Mouse (Mus musculus) ES-E14 (cell line): Measurements from ENCODE around the gene Palld. TPM values are rescaled to one million over a fixed set of nuclear protein-coding genes. Genes with fewer than 3 reads are reported as not detected.

ENCODE experiments used
- DNase-seq: peaks from one replicate; pipeline ENCODE4 v3.0.0-alpha.2; 2013; ENCODE audit warnings: low read depth, low spot score
- H3K27ac ChIP-seq: 2 replicates; pipeline ENCODE4 v1.5.1; 2012; ENCODE audit warnings: low read depth, mild to moderate bottlenecking, low read length, moderate library complexity, mixed read lengths; ENCODE audit not compliant: poor library complexity, insufficient read depth, severe bottlenecking
- H3K36me3 ChIP-seq: 2 replicates; pipeline ENCODE4 v1.6.1; 2012; ENCODE audit warnings: mild to moderate bottlenecking, low read length, moderate library complexity, mixed read lengths; ENCODE audit not compliant: control insufficient read depth, poor library complexity, insufficient read depth, severe bottlenecking
- H3K4me1 ChIP-seq, 2 experiments: fragments of 150-350 bp in 1 of 2; sonication (generic) in 1 of 2; 2 replicates each; pipeline ENCODE4 v1.6.1; 2012; ENCODE audit warnings: low read length in 2 of 2, mild to moderate bottlenecking in 1 of 2, mixed read lengths in 1 of 2; ENCODE audit not compliant: control insufficient read depth in 2 of 2, insufficient read depth in 2 of 2, poor library complexity in 1 of 2
- H3K4me3 ChIP-seq, 2 experiments: fragments of 150-350 bp in 1 of 2; sonication (generic) in 1 of 2; 2 replicates each; pipeline ENCODE4 v1.5.1; 2012; ENCODE audit warnings: low read length in 2 of 2, low read depth in 1 of 2, mild to moderate bottlenecking in 1 of 2, mixed read lengths in 1 of 2; ENCODE audit not compliant: insufficient read depth in 1 of 2, poor library complexity in 1 of 2, severe bottlenecking in 1 of 2
- H3K9ac ChIP-seq: 2 replicates; pipeline ENCODE4 v1.6.1; 2012; ENCODE audit warnings: low read depth, mild to moderate bottlenecking, low read length, mixed read lengths; ENCODE audit not compliant: poor library complexity, insufficient read depth, severe bottlenecking
- H3K9me3 ChIP-seq: fragments of 150-350 bp; sonication (generic); 2 replicates; pipeline ENCODE4 v1.6.1; 2012; ENCODE audit warnings: low read depth, mild to moderate bottlenecking, low read length; ENCODE audit not compliant: control insufficient read depth, insufficient read depth
- CHD2 ChIP-seq: IDR thresholded peaks from 2 replicates; pipeline ENCODE4 v1.6.1; 2014; ENCODE audit warnings: mild to moderate bottlenecking, low read depth, low read length, inconsistent platforms
- HCFC1 ChIP-seq: IDR thresholded peaks from 2 replicates; pipeline ENCODE4 v1.6.1; 2012; ENCODE audit warnings: low read length, inconsistent platforms, borderline replicate concordance; ENCODE audit not compliant: insufficient read depth
- MAFK ChIP-seq: IDR thresholded peaks from 2 replicates; pipeline ENCODE4 v1.6.1; 2014; ENCODE audit warnings: mild to moderate bottlenecking, low read depth, low read length, inconsistent platforms; ENCODE audit not compliant: insufficient read depth
- ZC3H11A ChIP-seq: IDR thresholded peaks from 2 replicates; pipeline ENCODE4 v1.6.1; 2012; ENCODE audit warnings: low read depth, mild to moderate bottlenecking, inconsistent platforms, low read length, borderline replicate concordance
- ZNF384 ChIP-seq: IDR thresholded peaks from 2 replicates; pipeline ENCODE4 v1.6.1; 2012; ENCODE audit warnings: low read depth, low read length, inconsistent platforms
- in situ Hi-C, 2 experiments: fragments of 600-800 bp; cut with MboI; formaldehyde crosslinking; loops; one replicate each; pipeline ENCODE4 v1.15.1; 2025; ENCODE audit warnings: low sequenced_read_pairs in 2 of 2, inconsistent platforms in 1 of 2; ENCODE audit not compliant: unreplicated experiment in 2 of 2
- total RNA-seq: library from RNA; depleted of rRNA; stranded (reverse); fragments of 300-350 nt; gene quantifications from 2 replicates; pipeline ENCODE4 v1.2.3, GENCODE M21; 2012; rRNA removed

Gene Palld
- total RNA-seq, 1 experiment, result 36.3 TPM

- Histone ChIP-seq H3K4me1 (no peaks in the 10 kb centered on the region), H3K27ac (no peak overlapping the region), H3K9me3 (no peaks in the 10 kb centered on the region), H3K4me3 (no peak overlapping the region), H3K36me3 (no peaks in the 10 kb centered on the region), H3K9ac (no peak overlapping the region)
- in situ Hi-C loops, result no loop called here
- DNase-seq, result no peak
- no peak for TF ChIP-seq ZC3H11A
- TF ChIP-seq CHD2, result no peak
- no peak for TF ChIP-seq HCFC1
- TF ChIP-seq ZNF384, result no peak
- TF ChIP-seq MAFK, result no peak
Measured at GRCm38 (mm10) chr8:61466696-61467552, 435.6 kb downstream of the Palld start.

- in situ Hi-C loops, result no loop called here
- H3K9me3 ChIP-seq, result no peaks in the 10 kb centered on the region
- H3K36me3 ChIP-seq, result no peaks in the 10 kb centered on the region
- no peak for DNase-seq
- H3K27ac ChIP-seq, result no peak overlapping the region
- H3K4me1 ChIP-seq, result no peaks in the 10 kb centered on the region
- H3K9ac ChIP-seq, result no peak overlapping the region
- no peak for TF ChIP-seq ZNF384
- TF ChIP-seq MAFK, result no peak
- H3K4me3 ChIP-seq, result no peak overlapping the region
Measured at GRCm38 (mm10) chr8:61464393-61464792, 438.1 kb downstream of the Palld start.

- TF ChIP-seq ZC3H11A, result no peak
- no peak for TF ChIP-seq ZNF384
- no peak for TF ChIP-seq HCFC1
- TF ChIP-seq CHD2, result no peak
- TF ChIP-seq MAFK, result no peak
- H3K9me3 ChIP-seq, result no peaks in the 10 kb centered on the region
Measured at GRCm38 (mm10) chr8:61462221-61462620, 440.3 kb downstream of the Palld start.

More at GRCm38 (mm10) chr8:61462221-61462620, 440.3 kb downstream of the Palld start:
- Histone ChIP-seq H3K36me3 (no peaks in the 10 kb centered on the region), H3K9ac (no peak overlapping the region), H3K4me1 (no peaks in the 10 kb centered on the region), H3K27ac (no peak overlapping the region), H3K4me3 (no peak overlapping the region)
- no peak for DNase-seq
- in situ Hi-C loops, result no loop called here

Other genes starting within 250 kb of the Palld start
- gene Ddx60, start 25.4 kb upstream of the Palld start, total RNA-seq, result 0.26 and 0.31 TPM in 2 replicates
- gene Anxa10, start 220.5 kb upstream of the Palld start, total RNA-seq, result 0.26 TPM in 1 of 2 replicates, not detected in the other